Mouse (Mus musculus) ES-E14 (cell line): ENCODE results near the gene Cd3eap.

Experiments
- HCFC1 ChIP-seq: IDR thresholded peaks from 2 replicates; pipeline ENCODE4 v1.6.1; 2012; ENCODE audit warnings: low read length, inconsistent platforms, borderline replicate concordance; ENCODE audit not compliant: insufficient read depth
- MAFK ChIP-seq: IDR thresholded peaks from 2 replicates; pipeline ENCODE4 v1.6.1; 2014; ENCODE audit warnings: mild to moderate bottlenecking, low read depth, low read length, inconsistent platforms; ENCODE audit not compliant: insufficient read depth
- ZNF384 ChIP-seq: IDR thresholded peaks from 2 replicates; pipeline ENCODE4 v1.6.1; 2012; ENCODE audit warnings: low read depth, low read length, inconsistent platforms

- TF ChIP-seq HCFC1 (peak; percentile 89), ZNF384 (no peak), MAFK (no peak)
Observed at GRCm38 (mm10) chr7:19360944-19361343, 1.7 kb upstream of the Cd3eap start.
